Mouse (Mus musculus) megakaryocyte-erythroid progenitor cell, adult 5-6 weeks (primary cell): ENCODE data around the gene Nanog. TPM values are rescaled to one million over a fixed set of nuclear protein-coding genes. Genes with fewer than 3 reads are reported as not detected.
A peak's percentile ranks its signal among the peaks of the same experiment; 100 is the strongest.
"Not testable (repeated sequence)": the region's sequence is repeated elsewhere in the genome, so short reads cannot be mapped to it uniquely, and the experiment has no call there.

Experiments
- ATAC-seq: replicated peaks from 2 replicates; pipeline ENCODE4 v1.8.0; 2016; ENCODE audit warnings: mild to moderate bottlenecking, inconsistent platforms; ENCODE audit not compliant: severe bottlenecking, poor library complexity, low FRiP score, low TSS enrichment
- total RNA-seq, 2 experiments: library from RNA; stranded (forward) in 1 of 2; stranded (reverse) in 1 of 2; fragments of 200-1000, 215-1000 nt in 1 of 2; fragments of >200 nt in 1 of 2; fragmentation: Nextera tagmentation in 1 of 2; gene quantifications; 2 replicates each; pipeline ENCODE4 v1.2.3; 2014 to 2017

Nanog gene
- total RNA-seq (2014; fragmentation: Nextera tagmentation) = not detected in 2 replicates
- total RNA-seq (2017) = not detected in 2 replicates

- no peak for ATAC-seq
Measured at GRCm38 (mm10) chr6:122707036-122707800, at the start of gene Nanog. Gene Nanog, plus strand, starts transcription at chr6:122707489.

DNA sequence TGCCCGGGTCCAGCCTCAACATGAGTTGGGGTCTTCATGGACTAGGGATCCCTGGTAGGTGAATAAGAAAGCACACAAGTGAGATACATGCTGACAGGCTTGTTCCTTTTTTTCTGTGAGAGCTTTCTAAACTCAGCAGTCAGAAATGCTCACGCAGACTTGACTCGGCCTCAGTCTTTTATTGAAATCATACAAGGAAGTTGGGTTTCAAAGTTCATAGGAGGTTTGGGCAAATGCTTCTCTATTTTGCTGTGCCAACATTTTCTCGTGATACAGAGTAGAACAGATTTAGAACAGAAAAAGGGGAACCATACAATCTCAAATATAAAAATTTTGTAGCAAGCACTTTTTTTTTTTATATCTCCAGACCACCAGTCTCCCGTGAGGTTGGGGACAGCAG, 49.7 kb upstream of the Nanog start:
- no peak for ATAC-seq

DNA sequence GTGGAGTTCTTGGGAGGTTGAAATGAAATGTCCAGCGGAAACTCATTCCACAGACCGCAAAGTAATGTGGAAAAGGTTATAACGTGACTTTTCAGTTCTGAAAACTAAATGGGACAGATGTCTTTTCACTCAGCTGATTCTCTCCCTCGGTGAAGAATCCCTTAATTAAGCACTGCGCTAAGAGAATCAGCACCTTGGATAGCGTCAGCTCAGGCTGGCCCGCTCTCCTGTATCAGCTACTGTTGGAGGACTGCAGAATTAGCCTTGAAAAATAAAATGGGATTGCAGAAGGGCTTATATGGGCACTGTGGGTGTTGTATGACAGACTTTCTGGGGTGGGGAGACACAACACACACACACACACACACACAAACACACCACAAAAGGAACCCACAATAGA, 47.7 kb upstream of the Nanog start:
- ATAC-seq = peak; percentile 81

GRCm38 (mm10) chr6:122660601-122661379, 46.5 kb upstream of the Nanog start:
- peak; percentile 73 for ATAC-seq

- no peak for ATAC-seq
Measured at GRCm38 (mm10) chr6:122662551-122663264, 44.6 kb upstream of the Nanog start.

DNA sequence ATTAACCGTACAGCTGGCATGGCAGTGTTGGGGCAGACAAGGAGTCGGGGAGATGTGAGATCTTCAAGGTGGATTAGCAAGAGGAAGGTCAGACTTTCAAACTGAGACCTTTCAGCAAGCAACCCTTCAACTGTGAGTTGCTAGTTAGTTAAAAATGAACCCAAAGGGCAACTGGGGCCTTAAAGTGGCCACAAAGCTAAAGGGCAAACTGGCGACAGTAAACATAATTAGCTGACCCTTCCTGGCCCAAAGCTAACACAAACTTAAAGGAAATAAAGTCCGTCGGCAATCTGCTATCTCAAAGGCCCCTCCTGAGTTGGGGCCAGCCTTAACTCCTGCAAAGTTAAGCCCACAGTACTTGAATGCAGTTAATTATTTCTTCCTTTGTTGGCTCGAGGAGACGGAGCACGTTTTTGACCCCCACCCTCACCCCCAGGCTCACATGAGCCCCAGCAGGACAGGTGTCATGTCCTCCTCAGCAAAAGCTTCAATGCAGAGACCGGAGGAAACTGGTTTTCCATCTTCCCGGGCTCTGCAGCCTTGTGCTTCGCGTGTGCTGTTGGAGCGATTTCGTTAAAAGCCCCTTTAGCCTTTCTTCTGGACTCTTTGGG, 43.6 kb upstream of the Nanog start:
- ATAC-seq = no peak

DNA sequence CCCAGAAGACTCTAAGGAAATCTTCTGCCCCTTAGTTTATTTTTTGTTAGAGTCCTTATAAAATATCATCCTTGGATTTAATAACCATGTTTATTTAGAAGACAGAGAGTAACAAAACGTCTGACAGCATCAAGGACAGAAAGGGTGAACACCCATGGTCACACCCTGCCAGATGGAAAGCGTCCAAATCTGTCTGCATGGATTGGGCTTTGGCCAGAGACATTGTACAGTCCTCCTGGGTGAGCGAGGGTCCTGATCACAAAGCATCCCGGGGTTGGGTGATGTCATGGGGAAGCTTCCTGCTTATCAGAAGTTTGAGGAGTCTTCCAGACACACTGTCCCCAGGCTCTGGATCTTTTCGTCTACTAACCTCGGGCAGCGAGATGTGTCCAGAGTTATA, 41.4 kb upstream of the Nanog start:
- ATAC-seq = no peak

GRCm38 (mm10) chr6:122667715-122668114, 39.6 kb upstream of the Nanog start:
- ATAC-seq = no peak

DNA sequence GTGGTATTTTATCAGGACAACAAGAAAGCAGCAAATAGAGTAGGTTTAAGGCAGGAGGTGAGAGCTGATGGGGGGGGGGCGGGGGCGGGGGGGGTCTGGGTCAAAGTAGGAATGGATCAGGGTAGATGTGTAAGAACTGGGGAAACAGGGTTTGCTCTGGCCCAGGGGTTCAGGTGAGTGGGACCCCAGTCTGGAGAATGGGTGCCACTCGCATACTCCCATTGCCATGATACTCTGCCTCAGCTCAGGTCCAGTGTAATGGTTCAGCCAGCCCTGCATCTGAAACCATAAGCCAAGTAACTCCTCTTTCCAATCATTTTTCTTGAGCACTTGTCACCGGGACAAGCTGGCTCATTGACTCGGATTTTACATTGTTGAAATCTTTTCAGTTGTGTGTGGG, 38.5 kb upstream of the Nanog start:
- no peak for ATAC-seq

GRCm38 (mm10) chr6:122669406-122670200, 37.7 kb upstream of the Nanog start:
- ATAC-seq = peak; percentile 85

- ATAC-seq = no peak
Measured at GRCm38 (mm10) chr6:122670201-122670551, 37.1 kb upstream of the Nanog start.

DNA sequence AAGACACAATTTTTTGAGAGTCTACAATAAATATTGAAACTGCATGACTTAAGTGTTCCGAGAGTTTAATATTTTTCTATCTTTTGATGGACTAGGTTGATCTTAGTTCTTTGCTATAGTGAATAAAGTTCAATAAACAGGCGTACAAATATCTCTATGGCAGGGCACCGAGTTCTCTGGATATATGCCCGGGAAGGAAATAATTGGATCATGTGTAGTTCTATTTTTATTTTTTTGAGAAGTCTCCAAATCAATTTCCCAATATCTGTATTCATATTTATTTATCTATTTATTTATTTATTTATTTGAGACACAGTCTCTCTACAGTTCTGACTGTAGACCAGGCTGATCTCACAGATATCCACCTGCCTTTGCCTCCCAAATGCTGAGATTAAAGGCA, 36.4 kb upstream of the Nanog start:
- no peak for ATAC-seq

- ATAC-seq = no peak
Measured at GRCm38 (mm10) chr6:122672746-122673145, 34.5 kb upstream of the Nanog start.

DNA sequence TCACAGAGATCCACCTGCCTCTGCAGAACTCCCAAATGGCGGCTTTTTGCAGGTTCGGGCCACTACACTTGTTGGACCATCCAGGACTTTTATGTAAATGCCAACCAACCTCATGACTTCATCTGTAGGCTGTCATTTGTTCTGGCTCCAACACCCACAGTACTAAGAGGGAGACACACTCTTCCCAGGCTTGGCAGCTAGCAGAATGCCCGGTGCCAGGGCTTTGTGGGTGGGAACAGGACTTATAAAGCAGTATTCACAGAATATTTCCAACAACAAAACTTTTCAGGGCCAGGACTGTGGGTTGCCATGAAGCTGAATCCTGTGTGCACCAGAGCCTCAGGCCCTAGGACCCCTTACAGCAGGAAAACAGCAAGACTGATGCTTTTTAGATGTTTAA, 24.6 kb upstream of the Nanog start:
- no peak for ATAC-seq

- no peak for ATAC-seq
Measured at GRCm38 (mm10) chr6:122686709-122687108, 20.6 kb upstream of the Nanog start.

DNA sequence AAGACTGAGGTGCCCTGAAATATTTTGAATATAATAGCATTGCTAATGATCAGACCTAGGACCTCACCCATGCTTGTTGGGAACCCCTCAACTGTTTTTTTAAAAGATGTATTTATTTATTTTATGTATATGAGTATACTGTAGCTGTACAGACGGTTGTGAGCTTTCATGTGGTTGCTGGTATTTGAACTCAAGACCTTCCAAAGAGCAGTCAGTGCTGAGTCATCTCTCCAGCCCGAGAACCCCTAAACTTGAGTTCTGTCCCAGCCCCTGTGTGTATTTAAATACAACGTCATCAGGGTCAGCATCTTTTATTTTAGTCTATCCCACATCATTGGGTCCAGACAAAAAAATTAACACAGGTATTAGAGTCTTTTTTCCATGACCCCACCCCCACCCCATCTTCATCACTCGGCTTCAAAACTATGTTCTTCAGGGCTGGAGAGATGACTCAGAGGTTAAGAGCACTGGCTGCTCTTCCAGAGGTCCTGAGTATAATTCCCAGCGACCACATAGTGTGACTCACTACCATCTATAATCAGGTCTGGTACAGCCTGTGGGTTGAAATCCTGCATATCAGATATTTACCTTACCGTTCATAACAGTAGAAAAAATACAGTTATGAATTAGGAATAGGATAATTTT, 17.8 kb upstream of the Nanog start:
- no peak for ATAC-seq

GRCm38 (mm10) chr6:122690082-122690481, 17.2 kb upstream of the Nanog start:
- ATAC-seq = no peak

- no peak for ATAC-seq
Measured at GRCm38 (mm10) chr6:122695398-122695797, 11.9 kb upstream of the Nanog start.

GRCm38 (mm10) chr6:122699628-122700027, 7.7 kb upstream of the Nanog start:
- not testable (repeated sequence) for ATAC-seq
